Mouse (Mus musculus): Measurements from ENCODE around the gene Zfp638. TPM values are rescaled to one million over a fixed set of nuclear protein-coding genes. Genes with fewer than 3 reads are reported as not detected.
A peak's percentile ranks its signal among the peaks of the same experiment; 100 is the strongest.
"Not testable (repeated sequence)": the region's sequence is repeated elsewhere in the genome, so short reads cannot be mapped to it uniquely, and the experiment has no call there.

Gene Zfp638
- polyA plus RNA-seq, 1 experiment from 2014 or later: 108 TPM

DNA sequence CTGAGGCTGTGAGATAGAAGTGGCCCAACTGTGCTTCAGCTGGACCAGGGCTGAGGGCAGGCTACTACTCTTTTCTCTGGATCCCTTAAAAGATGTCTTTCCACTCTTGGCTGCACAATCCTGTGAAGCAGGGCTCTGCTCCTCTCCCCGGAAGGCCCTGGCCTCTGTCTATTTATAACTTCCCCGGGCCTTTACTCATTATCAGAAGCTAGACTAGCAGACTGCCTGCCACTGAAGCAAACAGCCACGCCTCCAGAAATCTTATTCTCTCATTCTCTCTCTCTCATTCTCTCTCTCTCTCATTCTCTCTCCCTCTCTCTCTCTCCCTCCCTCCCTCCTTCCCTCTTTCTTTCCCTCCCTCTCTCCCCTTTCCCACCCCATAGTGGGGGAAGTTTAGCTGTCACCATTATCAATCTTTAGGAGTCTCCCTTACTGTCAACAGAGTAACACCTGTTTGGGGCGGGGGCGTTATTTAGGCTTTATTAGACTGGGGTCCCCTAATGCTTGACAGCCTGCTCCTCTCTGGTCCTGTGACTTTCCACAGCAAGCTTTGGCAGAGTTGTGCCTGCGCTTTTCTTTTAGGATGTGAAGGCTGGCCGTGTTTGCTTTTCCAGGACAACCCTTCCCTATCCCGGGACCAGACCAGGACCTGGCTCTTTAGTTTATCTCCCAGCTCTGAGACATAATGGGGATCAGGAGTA is 142.4 kb downstream of the Zfp638 start:
- Histone ChIP-seq H3K9ac (ENCODE audit: low read length) (peak overlapping the region; percentile 44), H3K4me2 (ENCODE audit: low read depth, low read length, severe bottlenecking) (peak overlapping the region; percentile 79), H3K36me3 (ENCODE audit: control insufficient read depth, insufficient read depth, low read length) (no peaks in the 10 kb centered on the region), H3K9me3 (ENCODE audit: control insufficient read depth, low read length) (no peaks in the 10 kb centered on the region), H3K4me3 (ENCODE audit: low read depth, low read length) (peak overlapping the region; percentile 36), H3K27ac (ENCODE audit: low read depth, low read length) (no peak overlapping the region), H3K4me1 (replicated peaks; ENCODE audit: control insufficient read depth, insufficient read depth, low read length) (peaks cover 15% of the 10 kb centered on the region; the same call in 1 of the 2 replicates), H3K27me3 (ENCODE audit: control insufficient read depth, insufficient read depth, low read length) (peaks cover 4% of the 10 kb centered on the region; the same call in 1 of the 2 replicates)
- WGBS: 29% methylated on average over 8 of the region's 8 CpGs
- no peak for ATAC-seq (replicated peaks; ENCODE audit: low FRiP score)
- no peak for DNase-seq (ENCODE audit: low spot score)

DNA sequence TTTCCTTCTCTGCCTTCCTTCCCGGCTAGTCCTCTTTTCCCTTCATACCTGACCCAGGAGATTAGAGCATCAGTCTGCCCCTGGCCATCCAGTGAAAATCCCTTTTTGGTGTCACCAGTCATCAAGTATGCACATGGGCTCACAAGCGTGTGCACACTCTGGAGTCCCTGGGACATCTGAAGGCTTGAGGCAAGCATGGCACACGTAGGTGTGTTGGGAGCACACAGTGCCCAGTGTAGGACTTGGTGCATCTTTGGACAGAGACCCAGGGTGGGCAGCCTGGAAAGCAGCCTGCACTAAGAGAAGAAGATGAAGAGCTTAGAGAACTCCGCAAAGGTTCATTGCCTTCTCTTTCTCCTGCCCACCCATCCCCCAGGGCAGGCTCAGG is 143.0 kb downstream of the Zfp638 start:
- Histone ChIP-seq H3K4me2 (ENCODE audit: low read depth, low read length, severe bottlenecking) (no peak overlapping the region), H3K4me3 (ENCODE audit: low read depth, low read length) (no peak overlapping the region), H3K9ac (ENCODE audit: low read length) (no peak overlapping the region), H3K36me3 (ENCODE audit: control insufficient read depth, insufficient read depth, low read length) (no peaks in the 10 kb centered on the region), H3K9me3 (ENCODE audit: control insufficient read depth, low read length) (no peaks in the 10 kb centered on the region), H3K27me3 (ENCODE audit: control insufficient read depth, insufficient read depth, low read length) (peaks cover 4% of the 10 kb centered on the region; the same call in 1 of the 2 replicates), H3K27ac (ENCODE audit: low read depth, low read length) (no peak overlapping the region), H3K4me1 (replicated peaks; ENCODE audit: control insufficient read depth, insufficient read depth, low read length) (peaks cover 15% of the 10 kb centered on the region; the same call in 1 of the 2 replicates)
- 12% methylated on average over 4 of the region's 4 CpGs for WGBS
- DNase-seq (ENCODE audit: low spot score): no peak
- no peak for ATAC-seq (replicated peaks; ENCODE audit: low FRiP score)

DNA sequence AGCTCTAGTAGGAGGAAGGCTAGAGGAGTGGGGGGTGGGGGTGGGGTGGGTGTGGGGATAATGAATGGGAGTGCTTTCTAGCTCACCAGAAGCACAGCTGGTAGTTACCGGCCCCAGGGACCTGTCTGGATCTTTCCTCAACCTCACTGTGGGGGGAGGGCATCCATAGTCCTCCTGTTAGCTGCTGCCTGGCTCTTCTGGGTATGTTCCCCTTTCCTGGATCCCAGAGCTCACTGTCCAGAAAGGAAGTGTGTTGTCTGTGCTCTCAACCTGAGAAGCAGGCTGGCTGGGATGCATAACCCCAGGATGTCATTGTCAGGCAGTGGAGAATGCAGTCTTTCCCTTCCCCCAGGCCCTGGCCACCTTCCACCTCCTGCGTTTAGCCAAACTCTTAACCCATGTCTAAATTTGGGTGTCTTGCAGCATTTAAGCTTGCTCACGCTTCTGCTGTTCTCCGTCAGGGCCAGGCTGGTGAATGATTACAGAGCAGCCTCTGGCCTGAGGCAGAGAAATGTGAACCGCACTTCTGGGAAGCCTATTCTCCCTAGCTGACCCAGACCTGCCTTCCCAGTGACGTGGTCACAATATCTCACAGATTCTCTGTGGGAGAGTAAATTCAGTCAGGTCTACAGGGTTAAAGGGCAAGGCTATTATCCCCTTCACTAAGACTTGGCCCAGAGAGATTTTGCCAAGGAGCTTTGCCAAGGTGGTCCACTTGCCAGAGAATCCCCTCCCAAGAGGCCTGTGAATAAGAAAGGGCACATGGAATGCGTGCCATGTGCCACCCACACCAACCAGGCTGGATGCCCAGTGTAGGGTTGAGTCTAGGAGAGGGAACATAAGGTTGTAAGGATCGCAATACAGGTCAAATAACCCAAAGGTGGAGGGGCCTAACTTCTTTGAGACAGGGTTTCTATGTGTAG is 143.7 kb downstream of the Zfp638 start:
- H3K27ac ChIP-seq (ENCODE audit: low read depth, low read length): no peak overlapping the region
- WGBS: 37% methylated on average over 8 of the region's 8 CpGs
- H3K27me3 ChIP-seq (ENCODE audit: control insufficient read depth, insufficient read depth, low read length): peaks cover 4% of the 10 kb centered on the region; the same call in 1 of the 2 replicates
- H3K36me3 ChIP-seq (ENCODE audit: control insufficient read depth, insufficient read depth, low read length): no peaks in the 10 kb centered on the region
- DNase-seq (ENCODE audit: low spot score) (no peak), ATAC-seq (replicated peaks; ENCODE audit: low FRiP score) (no peak)
- H3K9me3 ChIP-seq (ENCODE audit: control insufficient read depth, low read length): no peaks in the 10 kb centered on the region
- no peak overlapping the region for H3K4me3 ChIP-seq (ENCODE audit: low read depth, low read length)
- peaks cover 15% of the 10 kb centered on the region; the same call in 1 of the 2 replicates for H3K4me1 ChIP-seq (replicated peaks; ENCODE audit: control insufficient read depth, insufficient read depth, low read length)
- no peak overlapping the region for H3K4me2 ChIP-seq (ENCODE audit: low read depth, low read length, severe bottlenecking)
- no peak overlapping the region for H3K9ac ChIP-seq (ENCODE audit: low read length)

DNA sequence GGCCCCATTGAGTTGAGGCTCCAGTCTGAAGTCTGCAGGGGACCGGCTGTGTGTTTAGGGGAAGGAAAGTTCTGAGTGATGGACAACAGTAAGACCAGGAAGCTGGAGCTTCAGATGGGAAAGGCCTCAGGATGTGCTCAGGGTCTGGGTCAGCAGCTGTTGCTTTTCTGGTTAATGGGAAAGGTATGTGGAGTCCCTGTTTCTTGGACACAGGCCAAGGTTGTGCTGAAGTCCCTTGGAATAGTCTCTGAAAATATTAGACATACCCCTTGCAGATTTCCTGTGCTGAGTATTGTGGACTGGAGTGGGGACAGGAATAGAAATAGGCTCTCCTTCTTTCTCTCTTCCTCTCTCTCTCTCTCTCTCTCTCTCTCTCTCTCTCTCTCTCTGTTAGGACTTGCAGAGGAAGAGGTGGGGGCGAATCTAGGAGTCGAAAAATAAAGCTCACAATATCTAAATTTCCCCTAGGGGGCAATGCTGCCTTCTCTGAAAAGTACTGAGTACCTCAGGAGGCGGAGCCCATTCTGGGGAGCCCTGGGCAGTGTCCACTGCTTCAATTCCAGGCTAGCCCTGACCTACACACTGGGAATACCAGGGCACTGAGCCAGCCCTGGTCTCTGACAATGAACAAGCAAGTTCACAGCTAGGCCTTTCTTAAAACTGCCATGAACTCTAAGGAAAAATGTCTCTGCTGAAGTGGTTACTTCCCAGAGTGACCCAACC is 148.2 kb downstream of the Zfp638 start:
- H3K9me3 ChIP-seq (ENCODE audit: control insufficient read depth, low read length); H3K4me2 ChIP-seq (ENCODE audit: low read depth, low read length, severe bottlenecking); DNase-seq (ENCODE audit: low spot score); H3K4me1 ChIP-seq (replicated peaks; ENCODE audit: control insufficient read depth, insufficient read depth, low read length); ATAC-seq (replicated peaks; ENCODE audit: low FRiP score); H3K4me3 ChIP-seq (ENCODE audit: low read depth, low read length); H3K27me3 ChIP-seq (ENCODE audit: control insufficient read depth, insufficient read depth, low read length); H3K9ac ChIP-seq (ENCODE audit: low read length); H3K36me3 ChIP-seq (ENCODE audit: control insufficient read depth, insufficient read depth, low read length); H3K27ac ChIP-seq (ENCODE audit: low read depth, low read length): not testable (repeated sequence)
- 66% methylated on average over 4 of the region's 4 CpGs for WGBS

DNA sequence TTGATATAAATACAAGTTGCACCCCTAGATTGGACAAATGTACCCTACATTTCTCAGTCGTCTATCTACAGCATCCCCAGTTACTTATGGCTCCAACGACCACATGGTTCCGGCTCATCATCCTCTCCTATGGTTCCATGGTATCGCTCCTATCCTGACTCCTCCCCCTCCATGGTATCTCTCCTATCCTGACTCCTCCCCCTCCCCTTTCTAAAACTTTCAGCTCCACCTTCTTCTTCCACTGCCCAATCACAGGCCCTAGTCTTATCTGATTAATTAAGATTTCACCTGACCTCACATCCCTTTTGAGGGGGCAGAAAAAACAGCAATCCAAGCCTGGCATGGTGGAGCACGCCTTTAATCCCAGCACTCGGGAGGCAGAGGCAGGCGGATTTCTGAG is 149.9 kb downstream of the Zfp638 start:
- no peak for DNase-seq (ENCODE audit: low spot score)
- H3K4me2 ChIP-seq (ENCODE audit: low read depth, low read length, severe bottlenecking): no peak overlapping the region
- H3K4me1 ChIP-seq (replicated peaks; ENCODE audit: control insufficient read depth, insufficient read depth, low read length): no peaks in the 10 kb centered on the region; the same call in 1 of the 2 replicates
- H3K4me3 ChIP-seq (ENCODE audit: low read depth, low read length): no peak overlapping the region
- peaks cover 5% of the 10 kb centered on the region; the same call in 1 of the 2 replicates for H3K27me3 ChIP-seq (ENCODE audit: control insufficient read depth, insufficient read depth, low read length)
- H3K9me3 ChIP-seq (ENCODE audit: control insufficient read depth, low read length): no peaks in the 10 kb centered on the region
- ATAC-seq (replicated peaks; ENCODE audit: low FRiP score): no peak
- H3K36me3 ChIP-seq (ENCODE audit: control insufficient read depth, insufficient read depth, low read length): no peaks in the 10 kb centered on the region
- H3K27ac ChIP-seq (ENCODE audit: low read depth, low read length): no peak overlapping the region
- no peak overlapping the region for H3K9ac ChIP-seq (ENCODE audit: low read length)
- WGBS: 92% methylated on average over 7 of the region's 7 CpGs

DNA sequence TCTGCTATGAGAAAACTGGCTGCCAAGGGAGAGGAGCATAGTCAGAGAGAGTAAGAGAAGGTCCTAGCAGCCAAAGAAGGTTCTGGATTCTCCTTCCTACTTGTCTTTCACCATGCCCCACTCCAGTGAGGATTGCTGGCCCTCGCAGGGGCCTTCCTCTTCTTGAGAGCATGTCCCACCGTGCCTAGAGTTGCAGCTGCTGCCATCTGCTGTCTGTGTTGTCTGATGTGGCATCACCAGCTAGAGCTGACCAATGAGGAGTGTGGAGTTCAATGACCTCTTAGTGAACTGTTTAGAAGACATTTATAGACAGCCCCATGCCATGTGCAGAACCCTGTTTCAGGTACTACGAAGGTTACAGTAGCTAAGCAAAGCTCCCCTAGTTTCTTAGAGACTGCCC is 150.5 kb downstream of the Zfp638 start:
- 57% methylated on average over 3 of the region's 3 CpGs for WGBS

DNA sequence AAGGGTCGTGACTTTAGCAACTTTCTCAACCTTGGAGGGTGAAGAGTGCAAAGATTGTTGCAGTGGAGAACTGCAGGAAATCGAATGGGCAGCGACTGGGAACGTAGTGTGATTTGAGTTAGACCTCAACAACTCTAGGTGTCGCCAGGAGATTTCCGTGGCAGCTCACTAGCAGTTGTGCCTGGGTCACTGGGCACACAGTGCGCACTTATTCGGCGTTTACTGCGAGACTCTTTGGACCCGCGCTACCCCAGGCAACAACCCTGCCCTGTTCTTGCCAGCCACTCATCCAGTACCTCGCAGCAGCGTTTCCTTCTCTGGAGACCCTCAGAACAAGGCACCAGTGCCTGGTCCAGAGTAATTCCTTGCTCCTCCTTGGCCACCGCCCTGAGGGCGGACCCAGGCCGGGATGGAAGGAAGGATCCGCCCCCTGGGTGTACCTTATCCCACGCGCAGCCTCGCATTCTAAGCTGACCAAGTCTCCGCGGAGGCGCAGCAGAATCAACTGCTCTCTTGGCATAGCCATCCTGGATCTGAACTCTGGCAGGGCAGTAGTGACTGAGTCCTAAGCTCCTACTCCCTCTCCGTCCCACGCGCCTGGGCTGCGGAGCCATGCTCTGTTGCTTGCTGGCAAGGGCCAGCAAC is 152.1 kb downstream of the Zfp638 start:
- Histone ChIP-seq H3K9ac (ENCODE audit: low read length) (no peak overlapping the region), H3K4me3 (ENCODE audit: low read depth, low read length) (peak overlapping the region; percentile 21), H3K27me3 (ENCODE audit: control insufficient read depth, insufficient read depth, low read length) (peaks cover 5% of the 10 kb centered on the region; the same call in 1 of the 2 replicates), H3K36me3 (ENCODE audit: control insufficient read depth, insufficient read depth, low read length) (no peaks in the 10 kb centered on the region), H3K4me2 (ENCODE audit: low read depth, low read length, severe bottlenecking) (peak overlapping the region; percentile 61), H3K4me1 (replicated peaks; ENCODE audit: control insufficient read depth, insufficient read depth, low read length) (no peaks in the 10 kb centered on the region; the same call in 1 of the 2 replicates), H3K9me3 (ENCODE audit: control insufficient read depth, low read length) (no peaks in the 10 kb centered on the region), H3K27ac (ENCODE audit: low read depth, low read length) (no peak overlapping the region)
- 5% methylated on average over 28 of the region's 28 CpGs for WGBS
- ATAC-seq (replicated peaks; ENCODE audit: low FRiP score): peak; percentile 53; the same call in 1 of the 2 replicates
- DNase-seq (ENCODE audit: low spot score): peak; percentile 68

More for the DNA sequence above, 150.5 kb downstream of the Zfp638 start:
- no peak for ATAC-seq (replicated peaks; ENCODE audit: low FRiP score)
- Histone ChIP-seq H3K9ac (ENCODE audit: low read length) (no peak overlapping the region), H3K27ac (ENCODE audit: low read depth, low read length) (no peak overlapping the region), H3K9me3 (ENCODE audit: control insufficient read depth, low read length) (no peaks in the 10 kb centered on the region), H3K36me3 (ENCODE audit: control insufficient read depth, insufficient read depth, low read length) (no peaks in the 10 kb centered on the region), H3K4me3 (ENCODE audit: low read depth, low read length) (no peak overlapping the region), H3K4me1 (replicated peaks; ENCODE audit: control insufficient read depth, insufficient read depth, low read length) (no peaks in the 10 kb centered on the region; the same call in 1 of the 2 replicates), H3K27me3 (ENCODE audit: control insufficient read depth, insufficient read depth, low read length) (peaks cover 5% of the 10 kb centered on the region; the same call in 1 of the 2 replicates), H3K4me2 (ENCODE audit: low read depth, low read length, severe bottlenecking) (no peak overlapping the region)
- no peak for DNase-seq (ENCODE audit: low spot score)

DNA sequence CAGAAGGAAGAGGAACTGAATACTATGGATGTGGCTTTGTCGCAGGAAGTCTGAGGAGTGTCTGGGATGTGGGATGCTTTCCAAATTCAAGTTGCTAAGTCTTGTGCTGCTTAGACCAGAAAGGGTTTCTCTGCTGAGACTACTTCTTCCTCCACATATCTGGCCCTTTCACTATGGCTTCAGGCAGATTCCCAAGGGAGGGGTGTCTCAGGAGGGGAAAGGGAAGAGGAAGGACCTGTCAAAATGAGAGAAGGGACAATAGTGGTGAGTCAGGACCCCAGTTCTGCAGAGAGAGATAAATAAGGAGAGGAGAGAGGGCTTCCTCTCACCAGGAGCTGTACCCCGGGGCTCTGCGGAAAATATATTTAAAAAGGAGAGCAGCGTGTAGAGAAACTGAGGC is 153.1 kb downstream of the Zfp638 start:
- ATAC-seq (replicated peaks; ENCODE audit: low FRiP score): no peak
- no peak overlapping the region for H3K4me2 ChIP-seq (ENCODE audit: low read depth, low read length, severe bottlenecking)
- no peak overlapping the region for H3K4me3 ChIP-seq (ENCODE audit: low read depth, low read length)
- H3K36me3 ChIP-seq (ENCODE audit: control insufficient read depth, insufficient read depth, low read length): no peaks in the 10 kb centered on the region
- WGBS: 86% methylated on average over 4 of the region's 4 CpGs
- DNase-seq (ENCODE audit: low spot score): no peak
- H3K27me3 ChIP-seq (ENCODE audit: control insufficient read depth, insufficient read depth, low read length): peaks cover 5% of the 10 kb centered on the region; the same call in 1 of the 2 replicates
- no peak overlapping the region for H3K9ac ChIP-seq (ENCODE audit: low read length)
- no peak overlapping the region for H3K27ac ChIP-seq (ENCODE audit: low read depth, low read length)
- H3K9me3 ChIP-seq (ENCODE audit: control insufficient read depth, low read length): no peaks in the 10 kb centered on the region
- no peaks in the 10 kb centered on the region; the same call in 1 of the 2 replicates for H3K4me1 ChIP-seq (replicated peaks; ENCODE audit: control insufficient read depth, insufficient read depth, low read length)

Data from forebrain, embryonic 11.5 days (tissue).